Mouse (Mus musculus) T-helper 2 cell (primary cell): Measurements from ENCODE around the gene Raf1.

Source experiments
- in situ Hi-C: fragments of 300-600 bp; cut with MboI, MseI; formaldehyde crosslinking; loops from one replicate; pipeline ENCODE4 v1.15.1; 2025; ENCODE audit warnings: high pct_unique_total_duplicates

Raf1 gene

DNA sequence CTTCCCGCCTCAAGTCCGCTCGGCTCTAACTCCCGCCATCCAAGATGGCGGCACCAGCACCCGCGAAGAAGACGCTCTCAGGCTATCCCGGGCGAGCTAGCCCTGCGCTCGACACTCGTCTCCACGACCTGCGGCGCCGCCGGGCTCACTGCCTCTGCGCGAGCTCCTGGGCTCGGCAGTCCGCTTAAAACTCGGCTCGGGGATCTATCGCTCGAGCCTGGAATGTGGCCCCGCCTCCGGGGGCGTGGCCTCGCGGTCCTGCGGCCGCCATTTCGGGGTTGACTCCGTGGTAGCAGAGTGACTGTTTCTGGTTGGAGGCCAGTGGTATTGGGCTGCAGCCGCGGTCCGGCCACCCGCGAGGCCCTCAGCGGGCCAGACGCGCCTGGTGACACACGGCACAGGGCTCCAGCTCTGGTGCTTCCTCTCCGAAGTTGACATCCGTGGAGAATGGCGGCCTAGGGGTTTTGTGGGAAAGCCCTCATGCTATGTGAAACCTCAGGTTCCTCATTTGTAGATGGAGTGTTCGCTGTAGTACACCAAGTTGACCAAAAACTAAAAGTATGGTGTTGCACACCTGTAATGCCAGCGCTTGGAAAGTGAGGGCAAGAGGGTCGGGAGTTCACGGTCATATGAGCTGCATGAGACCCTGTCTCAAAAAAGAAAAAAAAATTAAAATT lies at the start of gene Raf1:
Raf1 (minus strand) TSS at position 184 of the 677 bp plus-strand sequence.
- in situ Hi-C loops, result no loop called here

GRCm38 (mm10) chr6:115722246-115722645 lies 45.8 kb upstream of the Raf1 start:
- in situ Hi-C loops, result no loop called here

- in situ Hi-C loops, result no loop called here
Observed at GRCm38 (mm10) chr6:115717715-115718558, 41.5 kb upstream of the Raf1 start.

DNA sequence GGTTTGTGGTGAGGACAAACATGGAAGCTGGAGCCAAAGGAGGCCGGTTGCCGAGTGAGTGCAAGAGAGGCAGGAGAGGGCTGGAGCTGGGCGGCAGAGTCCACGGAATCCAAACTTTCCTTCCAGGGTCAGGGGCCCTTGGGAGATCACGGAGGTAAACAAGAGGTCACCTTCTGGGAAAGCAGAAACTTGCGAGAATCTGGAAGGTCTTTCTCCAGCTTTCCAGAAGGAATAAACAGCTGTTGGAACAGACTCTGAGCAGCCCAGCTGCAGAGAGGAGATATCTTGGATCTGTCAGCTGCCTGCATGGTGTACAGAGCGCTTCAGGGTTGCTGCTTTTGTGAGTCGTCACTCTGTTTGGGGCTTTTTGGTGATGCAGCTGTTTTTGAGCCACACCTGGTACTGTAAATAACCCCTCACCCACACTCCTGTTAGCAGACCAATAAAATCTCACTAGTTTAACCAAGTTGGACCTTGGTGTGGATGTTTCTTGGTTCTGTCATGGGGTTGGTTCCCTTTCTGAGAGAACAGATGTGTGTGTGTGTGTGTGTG lies 40.7 kb upstream of the Raf1 start:
- in situ Hi-C loops, result no loop called here

DNA sequence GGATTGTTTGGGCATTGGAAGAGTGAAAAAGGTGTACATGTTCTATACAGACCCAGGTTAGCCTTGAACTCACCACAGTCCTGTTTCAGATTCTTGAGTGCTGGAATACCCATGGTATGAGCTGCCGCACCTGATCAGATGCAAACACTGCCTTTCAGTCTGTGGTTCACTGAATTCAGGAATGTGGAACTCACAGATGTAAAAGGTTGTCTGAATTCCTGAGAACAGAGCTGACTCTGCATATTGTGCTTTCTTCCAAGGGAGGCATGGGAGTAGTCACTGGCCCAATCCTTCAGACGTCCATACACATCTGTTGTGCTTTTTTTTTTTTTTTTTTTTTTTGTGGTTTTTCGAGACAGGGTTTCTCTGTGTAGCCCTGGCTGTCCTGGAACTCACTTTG lies 34.8 kb upstream of the Raf1 start:
- in situ Hi-C loops, result no loop called here

GRCm38 (mm10) chr6:115702901-115703300 lies 26.5 kb upstream of the Raf1 start:
- in situ Hi-C loops, result no loop called here

DNA sequence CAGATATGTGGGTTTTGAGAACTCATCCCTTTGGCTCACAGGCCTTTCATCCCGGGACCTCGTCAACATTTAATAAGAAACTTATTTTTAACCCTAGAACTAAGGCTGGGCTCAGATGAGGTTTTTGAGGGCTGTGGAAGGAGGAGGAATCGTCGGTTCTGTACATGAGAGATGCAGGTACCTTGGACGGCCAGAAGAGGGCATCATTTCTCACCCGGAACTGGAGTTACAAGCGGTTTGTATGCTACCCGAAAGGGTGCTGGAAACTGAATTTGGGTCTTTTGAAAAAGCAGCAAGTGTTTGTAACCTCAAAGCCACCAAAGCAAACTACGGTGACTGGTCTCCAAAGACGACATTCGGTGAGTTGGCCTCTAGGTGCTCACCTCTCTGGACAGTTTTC lies 24.9 kb upstream of the Raf1 start:
- in situ Hi-C loops, result no loop called here

GRCm38 (mm10) chr6:115700778-115701177 lies 24.3 kb upstream of the Raf1 start:
- in situ Hi-C loops, result no loop called here

DNA sequence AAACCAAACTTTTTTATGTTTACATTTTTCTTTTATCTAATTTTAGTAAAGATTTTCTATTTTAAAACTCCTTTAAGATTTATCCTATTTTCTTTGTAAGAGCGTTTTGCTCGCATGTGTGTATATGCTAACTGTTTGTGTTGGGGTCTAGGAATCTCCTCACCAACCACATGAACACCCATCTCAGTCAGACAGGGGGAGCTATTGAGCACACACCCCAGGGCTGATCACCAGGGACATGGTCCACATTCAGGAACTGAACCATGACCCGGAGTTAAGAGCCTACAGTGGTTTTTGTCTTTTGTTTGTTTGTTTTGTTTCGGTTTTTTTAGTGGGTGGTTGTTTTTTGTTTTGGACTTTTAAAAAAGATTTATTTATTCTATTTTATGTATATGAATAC lies 22.3 kb upstream of the Raf1 start:
- in situ Hi-C loops, result no loop called here

- in situ Hi-C loops, result no loop called here
Observed at GRCm38 (mm10) chr6:115697739-115698558, 21.5 kb upstream of the Raf1 start.

GRCm38 (mm10) chr6:115696707-115697215 lies 20.3 kb upstream of the Raf1 start:
- in situ Hi-C loops, result no loop called here

DNA sequence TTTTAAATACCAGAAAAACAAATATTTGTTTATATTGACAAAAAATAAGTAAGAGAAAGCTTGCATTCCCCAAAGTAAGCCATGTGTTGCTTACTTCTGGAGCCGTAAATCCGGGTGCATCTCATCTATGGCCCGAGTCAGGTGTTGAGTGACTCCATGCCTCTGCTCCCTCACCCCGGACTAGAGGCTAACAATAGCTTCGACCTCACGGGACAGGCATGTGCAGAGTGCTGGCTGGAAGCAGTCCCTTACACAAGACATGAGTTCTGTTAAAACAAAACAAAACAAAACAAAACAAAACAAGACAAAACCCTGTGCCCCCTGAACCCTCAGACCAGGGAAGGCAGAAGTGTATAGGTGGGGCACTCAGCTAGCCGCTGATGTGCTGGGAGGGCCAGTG lies 18.7 kb upstream of the Raf1 start:
- in situ Hi-C loops, result no loop called here

GRCm38 (mm10) chr6:115694441-115694842 lies 18.0 kb upstream of the Raf1 start:
- in situ Hi-C loops, result no loop called here

GRCm38 (mm10) chr6:115692963-115693730 lies 16.7 kb upstream of the Raf1 start:
- in situ Hi-C loops, result no loop called here

DNA sequence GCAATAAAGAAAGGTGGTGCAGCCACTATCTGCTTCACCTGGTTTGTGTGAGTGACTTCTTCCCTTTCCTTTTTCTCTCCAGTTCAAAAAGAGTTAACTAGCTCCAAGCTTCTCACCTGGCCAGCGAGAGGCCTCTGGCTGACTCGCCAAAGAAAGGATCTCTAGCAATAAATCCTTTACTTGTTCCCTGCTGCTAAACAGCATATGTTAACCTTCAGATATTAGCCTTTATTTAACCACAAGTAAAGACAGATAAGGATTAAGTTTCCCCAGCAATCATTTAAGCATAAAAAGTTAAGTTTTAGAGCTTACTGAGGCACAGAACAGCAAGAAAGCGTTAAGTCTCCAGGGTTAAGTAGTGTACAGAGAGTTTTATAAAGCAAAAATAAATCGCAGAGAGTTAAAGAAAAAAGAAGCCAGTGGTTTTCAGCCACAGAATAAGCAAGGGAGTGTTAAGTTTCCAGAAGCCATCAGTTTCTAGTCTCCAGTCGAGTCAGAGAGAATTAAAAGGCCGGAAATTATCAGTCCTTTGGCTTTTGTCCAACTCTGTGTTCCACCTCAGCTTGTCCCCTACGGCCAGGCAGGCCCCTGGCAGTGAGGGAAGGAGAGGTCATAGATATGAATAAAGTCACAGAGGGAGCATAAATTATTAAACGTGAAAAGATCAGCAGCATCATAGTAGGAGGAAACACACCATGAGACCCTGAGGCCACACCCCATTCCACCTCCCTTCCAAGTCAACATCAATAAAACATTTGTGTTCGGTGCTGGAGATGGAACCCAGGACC lies 15.9 kb upstream of the Raf1 start:
- in situ Hi-C loops, result no loop called here

- in situ Hi-C loops, result no loop called here
Observed at GRCm38 (mm10) chr6:115690105-115690504, 13.7 kb upstream of the Raf1 start.

DNA sequence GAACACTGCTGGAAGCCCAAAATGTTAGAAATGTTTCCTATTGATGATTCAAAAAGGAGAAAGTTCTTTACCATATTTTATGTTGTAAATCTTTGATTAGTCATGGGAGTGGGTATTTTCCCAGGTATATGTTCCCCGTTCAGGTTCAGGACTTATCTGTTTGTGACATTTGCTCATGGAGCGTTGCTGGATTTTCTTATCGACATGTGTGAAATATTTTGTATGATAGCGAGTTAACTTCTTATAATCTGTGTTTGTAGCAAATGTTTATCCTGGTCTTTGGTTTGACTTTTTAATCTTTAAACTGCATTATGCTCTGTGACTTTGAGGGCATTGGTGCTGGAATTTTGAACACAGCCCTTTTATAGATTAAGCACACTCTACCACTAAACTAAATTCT lies 12.2 kb upstream of the Raf1 start:
- in situ Hi-C loops, result no loop called here

- in situ Hi-C loops, result no loop called here
Observed at GRCm38 (mm10) chr6:115687753-115688152, 11.3 kb upstream of the Raf1 start.

- in situ Hi-C loops, result no loop called here
Observed at GRCm38 (mm10) chr6:115684851-115685646, 8.6 kb upstream of the Raf1 start.
